Mouse (Mus musculus) CD4-positive, CD25-positive, alpha-beta regulatory T cell, adult 2 months (primary cell): ENCODE results near the gene Tspan5.

Experiments
- DNase-seq: peaks from one replicate; pipeline ENCODE4 v3.0.0-alpha.2; 2012; ENCODE audit warnings: low read depth, low spot score

The Tspan5 gene

DNA sequence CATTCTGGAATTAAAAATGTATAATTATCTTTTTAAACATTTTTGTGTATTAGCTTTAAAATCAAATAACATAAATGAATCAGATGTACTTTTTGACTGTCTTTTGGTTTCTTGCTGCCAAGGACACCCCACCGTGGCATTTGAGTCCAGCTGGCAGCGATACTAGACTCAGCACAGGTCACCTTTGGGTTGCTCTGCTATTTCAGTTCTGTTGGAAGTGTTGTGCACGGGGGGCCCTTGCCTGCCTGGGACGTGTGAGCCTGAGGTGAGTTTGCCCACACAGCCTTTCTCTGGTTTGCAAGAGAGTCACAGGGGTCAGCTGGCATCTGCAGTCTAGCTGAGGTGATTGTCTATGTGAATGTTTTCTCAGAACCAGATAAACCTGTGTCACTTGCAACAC is 65.8 kb downstream of the Tspan5 start:
- no peak for DNase-seq

DNA sequence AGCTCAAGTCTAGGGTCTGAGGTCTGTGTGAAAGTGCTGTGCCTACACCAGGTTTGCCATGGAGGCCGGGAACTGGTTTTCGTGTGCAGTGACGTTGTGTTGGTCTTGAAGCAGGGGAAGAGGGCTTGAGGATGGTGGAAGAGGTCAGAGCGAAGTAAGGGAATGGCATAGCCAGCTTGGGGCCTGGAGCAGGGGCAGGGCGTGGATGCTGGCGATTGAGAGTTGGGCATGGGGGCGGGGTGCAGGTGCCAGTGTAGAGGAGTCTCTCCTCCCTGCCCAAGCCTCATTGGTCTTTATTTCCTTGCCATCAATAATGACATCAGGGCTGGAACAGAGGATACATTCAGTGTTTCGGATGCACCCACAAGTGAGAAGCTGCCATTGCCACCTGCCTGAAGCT is 67.5 kb downstream of the Tspan5 start:
- no peak for DNase-seq

DNA sequence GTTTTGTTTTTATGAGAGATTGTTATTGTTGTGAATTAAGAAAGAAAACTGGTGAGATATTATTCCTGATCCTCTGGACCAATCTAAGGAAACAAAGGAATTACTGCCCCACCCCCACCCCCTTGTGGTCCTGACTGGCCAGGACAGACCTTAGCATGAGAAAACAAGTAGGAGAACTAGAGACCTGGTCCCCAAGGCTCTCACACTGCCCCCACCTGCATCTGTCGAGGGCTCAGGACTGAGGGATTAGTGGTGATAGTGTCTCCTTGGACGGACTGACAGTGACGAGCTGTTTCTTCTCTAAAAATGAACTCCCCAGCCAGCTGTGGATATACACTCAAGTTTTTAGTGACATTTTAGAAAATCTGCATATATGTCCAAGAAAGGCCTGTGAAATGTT is 70.6 kb downstream of the Tspan5 start:
- no peak for DNase-seq

DNA sequence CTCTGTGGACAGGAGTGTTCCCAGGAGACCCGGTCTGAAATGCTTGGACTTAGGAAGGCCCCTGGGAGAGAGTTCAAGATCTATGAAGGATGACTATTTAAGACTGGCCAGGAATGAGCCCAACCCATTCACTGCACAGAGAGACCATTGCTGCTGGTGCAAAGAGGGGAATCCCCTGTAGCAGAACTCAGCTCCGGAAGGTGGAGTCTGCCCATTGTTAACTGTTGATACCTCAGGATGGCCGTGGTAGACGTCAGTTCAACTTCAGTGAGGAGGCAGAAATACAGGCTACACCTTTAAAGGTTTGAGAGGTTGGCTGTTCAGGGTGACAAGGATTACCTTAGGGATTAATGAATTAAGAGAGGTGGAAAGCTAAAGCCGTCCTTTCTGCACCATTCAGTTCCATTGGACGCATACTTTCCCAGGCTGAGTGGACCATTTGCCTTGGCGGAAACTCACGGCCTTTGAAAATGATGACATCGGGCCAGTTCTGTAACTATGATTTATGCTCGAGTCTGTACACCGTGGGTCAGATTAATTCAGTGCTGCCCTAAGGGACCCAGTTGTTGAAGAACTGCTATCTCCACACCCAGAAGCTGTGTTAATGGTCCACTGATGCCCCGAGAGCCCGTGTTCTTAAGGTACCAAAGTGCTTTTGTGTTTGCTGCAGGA is 71.3 kb downstream of the Tspan5 start:
- DNase-seq = peak; percentile 34

DNA sequence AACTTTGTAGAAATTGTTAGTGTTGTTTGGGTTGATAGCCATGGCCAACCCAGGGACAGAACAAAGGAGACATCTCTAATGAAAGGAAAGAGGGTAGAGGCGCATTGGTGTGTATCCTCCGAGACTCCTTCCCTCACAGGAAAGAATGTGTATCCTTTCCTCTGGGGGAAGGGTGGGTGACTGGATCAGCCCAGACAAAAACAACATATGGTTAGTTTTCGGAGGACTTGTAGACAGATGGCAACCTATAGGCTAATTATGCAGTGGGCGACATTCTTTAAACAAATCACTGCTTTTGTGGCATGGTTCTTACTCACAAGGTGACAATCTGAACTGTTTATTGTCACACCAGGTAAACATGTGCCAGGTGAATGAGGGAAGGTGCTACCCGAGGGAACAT is 72.5 kb downstream of the Tspan5 start:
- no peak for DNase-seq

DNA sequence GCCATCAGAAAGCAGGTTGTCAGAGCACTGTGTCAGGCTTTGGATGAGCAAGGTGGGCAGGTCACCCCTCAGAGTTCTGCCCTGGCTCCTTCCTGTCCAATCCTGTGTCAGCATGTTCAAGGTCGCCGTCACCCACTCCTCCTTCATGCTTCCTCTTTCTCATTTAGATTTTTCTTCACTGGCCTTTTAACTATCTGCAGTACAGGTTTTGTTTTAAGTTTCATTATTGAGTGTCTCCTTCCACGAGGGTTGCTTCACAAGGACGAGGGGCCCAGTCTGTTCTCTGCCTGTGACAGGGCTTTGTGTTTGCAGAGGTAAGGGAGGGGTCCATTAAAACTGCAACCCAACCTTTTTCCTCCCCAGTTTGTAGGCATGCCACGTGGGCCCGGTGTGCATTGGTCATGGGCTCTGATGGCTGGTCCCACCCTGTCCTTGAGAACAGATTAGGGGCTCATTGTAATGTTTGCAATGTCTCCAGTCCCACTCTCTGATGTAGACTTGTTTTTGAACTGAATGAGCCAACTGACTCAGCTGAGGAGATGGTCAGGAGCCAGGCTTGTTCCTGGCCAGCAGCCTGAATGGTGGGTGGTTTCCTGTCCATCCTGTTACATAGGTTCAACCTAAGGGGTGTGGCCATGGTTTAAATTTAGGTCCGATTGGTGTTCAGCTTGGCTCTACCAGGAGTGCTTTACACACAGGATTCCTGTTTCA is 73.3 kb downstream of the Tspan5 start:
- no peak for DNase-seq

DNA sequence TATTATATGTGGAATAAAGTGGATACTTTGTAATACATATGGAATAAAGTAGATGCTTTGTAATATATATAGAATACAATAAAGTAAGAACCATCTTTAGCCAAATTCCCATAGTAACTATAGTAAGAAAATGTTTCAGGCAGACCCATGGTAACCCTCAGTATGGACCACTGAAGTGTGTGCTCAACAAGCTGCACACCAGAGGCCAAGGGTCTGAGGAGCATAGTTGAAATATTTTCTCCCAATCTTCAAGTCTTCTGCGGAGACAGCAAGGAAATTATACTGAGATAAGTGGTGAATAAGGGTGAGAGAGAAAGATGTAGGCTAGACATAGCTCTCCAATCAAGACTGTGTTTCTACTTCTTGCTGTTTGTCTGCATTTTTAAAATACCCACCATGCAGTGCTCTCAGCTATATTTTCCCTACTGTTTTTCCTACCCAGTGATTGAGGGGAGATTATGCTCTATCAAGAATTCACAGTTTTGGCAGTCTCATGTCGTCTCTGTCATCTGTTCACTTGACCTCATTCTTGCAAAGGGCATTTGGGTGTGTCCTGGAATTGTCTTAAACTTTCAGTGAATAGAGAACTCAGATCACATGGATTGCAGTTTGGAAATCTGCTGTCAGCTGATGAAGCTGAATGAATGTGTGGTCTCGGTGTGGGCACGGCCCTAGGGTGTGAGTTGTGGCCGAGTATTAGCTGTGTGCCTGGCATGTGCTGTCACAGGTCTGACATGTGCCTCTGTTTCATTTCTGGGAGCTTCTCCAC is 75.1 kb downstream of the Tspan5 start:
- DNase-seq = no peak

DNA sequence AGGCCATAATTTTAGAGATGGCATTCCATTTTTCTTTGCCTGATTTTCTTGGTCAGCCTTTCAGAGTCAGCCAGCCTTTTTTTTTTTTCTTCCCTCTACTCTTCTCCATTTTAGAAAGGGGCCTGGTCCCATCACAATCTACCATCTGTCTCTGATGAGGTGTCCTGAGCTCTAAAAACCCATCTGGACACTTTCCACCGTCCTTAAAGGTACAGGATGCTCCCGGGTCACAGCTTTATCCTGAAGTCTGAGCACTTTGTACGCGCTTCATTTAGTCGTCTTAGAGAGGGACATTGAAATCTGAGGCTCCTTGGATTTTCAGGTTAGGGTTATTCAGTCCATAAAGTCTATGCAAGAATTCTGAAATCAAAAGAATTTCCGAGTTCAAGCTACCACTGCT is 77.9 kb downstream of the Tspan5 start:
- no peak for DNase-seq

DNA sequence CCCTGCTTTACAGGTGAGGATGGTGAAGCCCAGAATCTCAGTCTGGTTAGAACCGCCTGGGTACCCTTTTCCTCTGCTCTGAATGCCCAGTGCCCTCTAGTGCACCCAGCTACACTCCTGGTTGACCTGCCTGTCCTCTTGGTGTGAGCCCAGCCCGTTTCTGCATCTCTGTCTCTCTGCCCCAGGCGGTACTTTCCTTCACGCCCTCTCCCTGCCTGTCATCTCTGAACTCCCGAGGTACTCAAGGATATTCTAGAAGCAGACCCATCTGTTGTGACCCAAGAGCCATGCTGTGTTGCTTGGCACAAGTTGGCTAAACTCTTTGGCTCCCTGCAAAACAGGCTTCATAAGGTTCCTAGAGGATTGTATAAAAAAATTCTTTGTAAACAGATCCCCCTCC is 78.3 kb downstream of the Tspan5 start:
- no peak for DNase-seq

DNA sequence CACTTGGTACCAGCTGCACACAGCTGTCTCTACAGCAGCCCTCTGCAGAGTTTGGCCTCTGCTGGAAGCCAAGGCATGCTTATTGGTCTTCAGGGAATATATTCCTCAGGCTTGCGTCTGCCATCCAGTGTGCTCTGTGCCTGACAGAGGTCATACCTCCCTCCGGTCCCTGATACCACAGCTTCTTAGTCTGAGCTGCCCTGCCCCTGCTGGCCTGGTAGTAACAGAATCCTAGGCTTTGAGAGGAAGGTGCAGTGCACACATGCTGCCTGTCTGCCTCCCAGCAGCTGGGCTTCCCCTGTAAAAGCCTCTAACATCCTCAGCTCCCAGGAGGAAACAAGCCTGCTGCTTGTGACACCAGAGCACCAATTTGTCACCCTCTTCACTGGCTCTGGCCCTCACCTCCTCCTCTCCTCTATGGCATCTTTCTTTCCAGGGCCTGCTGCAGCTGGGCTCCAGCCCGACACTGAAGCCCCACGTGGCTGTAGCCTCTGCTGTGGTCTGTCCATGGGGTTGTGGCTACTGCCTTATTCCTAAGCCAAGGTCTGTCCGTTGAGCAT is 80.0 kb downstream of the Tspan5 start:
- DNase-seq = no peak

DNA sequence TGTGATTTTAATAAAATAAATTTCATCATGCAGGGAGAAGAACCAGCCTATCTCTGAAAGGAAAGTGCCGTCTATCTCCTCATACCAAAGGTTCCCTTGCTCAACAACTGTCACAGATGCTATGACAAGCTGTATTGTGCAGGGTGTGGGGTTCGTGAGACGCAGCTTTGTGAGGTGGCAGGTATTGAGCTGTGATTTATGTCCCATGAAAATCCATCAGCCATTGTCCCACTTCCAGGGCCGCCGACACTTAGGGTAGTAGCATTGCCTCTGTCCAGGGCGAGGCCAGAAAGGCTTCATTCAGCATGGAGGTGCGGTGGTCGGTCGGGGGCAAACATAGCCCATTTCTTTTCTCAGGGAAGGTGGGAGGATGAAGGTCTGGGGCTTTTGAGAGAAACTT is 81.9 kb downstream of the Tspan5 start:
- DNase-seq = no peak

DNA sequence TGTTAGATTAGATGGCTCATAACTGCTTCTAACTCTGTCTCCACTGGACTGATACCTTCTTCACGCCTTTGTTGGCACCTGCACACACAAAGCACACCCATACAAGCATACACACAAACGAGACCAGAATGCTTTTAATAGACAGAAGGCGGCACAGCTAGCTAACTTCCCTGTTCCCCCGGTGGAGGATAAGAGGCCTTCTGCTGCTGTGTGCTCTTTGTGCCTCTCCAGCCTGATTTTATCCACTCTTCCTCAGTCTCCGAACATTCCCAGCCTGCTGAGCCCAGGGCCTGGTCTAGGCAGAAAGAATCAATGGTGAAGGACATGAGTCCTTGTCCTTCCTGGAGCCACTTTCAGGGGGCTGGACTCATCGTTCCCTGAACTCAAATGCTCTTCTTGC is 83.3 kb downstream of the Tspan5 start:
- DNase-seq = no peak

DNA sequence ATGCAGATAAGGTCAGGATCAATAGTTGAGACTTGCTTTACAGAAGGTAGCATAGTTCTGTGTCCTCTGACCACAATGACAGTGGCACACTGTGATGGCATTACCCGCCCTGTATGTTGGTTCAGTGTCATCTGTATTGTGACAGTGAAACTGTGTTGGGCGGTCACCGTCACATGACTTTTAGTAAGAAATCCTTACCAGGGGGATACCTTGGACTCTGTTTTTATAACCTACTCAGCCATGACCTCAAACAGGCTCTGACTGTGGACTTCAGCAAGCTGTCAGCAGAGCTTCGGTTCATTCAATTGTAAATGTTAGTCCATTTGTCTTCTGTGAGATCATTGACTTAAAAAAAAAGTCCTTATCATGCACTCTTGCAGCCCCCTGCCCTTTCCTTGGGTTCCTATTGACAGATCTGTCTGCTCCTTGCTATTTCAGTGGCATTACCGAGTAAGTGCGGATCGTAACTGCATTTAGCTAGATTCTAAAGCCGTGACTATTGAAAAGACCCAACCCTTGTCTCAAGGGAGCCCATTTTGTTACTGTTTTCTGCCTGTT is 84.3 kb downstream of the Tspan5 start:
- no peak for DNase-seq

DNA sequence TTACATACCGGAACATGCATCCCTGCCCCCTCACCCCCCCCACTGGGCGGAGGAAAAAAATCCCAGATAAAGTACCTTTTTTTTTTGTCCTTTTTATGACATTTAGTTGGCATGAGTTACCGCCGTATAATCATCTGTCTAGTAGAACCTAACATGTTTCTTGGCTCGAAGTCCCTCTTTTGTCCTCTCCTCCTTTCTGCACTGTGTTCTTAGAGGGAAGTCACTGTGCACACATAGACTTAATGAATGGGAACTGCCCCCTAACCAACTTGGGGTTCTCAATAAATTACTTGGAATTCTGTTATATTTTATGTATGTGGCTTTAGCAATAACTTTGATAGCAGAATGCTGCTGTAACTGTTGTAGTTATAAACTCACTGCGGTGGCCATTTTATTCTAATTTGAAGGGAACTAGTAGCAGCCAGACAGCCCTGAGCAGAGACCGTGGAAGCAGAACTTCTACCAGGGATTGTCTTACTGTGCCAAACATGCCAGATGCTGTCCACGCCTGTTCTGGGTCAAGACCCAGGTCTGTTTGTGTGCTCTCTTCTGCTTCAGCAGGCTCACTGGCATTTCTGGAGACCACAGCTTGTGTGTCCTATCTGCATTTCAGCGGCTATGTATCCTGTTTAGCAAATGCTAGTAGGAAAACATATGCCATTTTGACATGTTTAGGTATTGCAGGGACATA is 91.0 kb downstream of the Tspan5 start:
- DNase-seq = no peak

DNA sequence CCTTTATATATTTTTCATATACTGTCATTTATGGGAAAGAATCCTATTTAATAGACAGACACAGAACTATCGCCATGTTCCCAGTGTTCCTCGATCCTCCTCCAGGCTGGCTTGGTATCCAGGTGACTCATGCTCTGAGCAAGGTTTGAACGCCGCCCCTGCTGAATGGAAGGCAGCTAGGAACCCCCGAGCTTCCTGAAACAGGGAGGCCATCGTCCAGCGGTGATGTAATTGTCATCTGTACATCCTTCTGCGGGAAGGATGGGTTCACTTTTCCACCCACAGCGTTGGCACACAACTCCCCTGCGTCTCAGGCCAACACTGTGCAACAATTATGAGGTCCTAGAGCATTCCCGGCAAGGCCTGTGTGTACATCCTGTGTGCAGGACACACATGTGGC is 92.2 kb downstream of the Tspan5 start:
- no peak for DNase-seq

DNA sequence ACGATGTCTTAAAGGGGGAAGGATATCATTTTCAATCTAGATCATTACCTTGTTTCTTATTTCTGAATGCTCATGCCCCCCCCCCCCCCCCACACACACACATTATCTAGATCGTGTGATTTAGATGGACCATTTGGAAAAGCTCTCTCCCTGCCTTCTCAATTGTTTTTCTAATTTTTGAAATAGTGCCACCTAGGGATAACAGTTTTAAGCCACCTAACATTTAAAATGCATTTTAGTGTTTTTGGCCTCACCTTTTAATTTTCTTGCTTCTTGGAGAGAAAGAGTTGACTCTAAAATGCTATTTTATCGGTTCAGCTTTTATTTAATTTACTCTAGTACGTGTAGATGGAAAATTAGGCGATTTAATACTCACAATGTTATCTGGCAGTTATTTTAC is 94.9 kb downstream of the Tspan5 start:
- no peak for DNase-seq

DNA sequence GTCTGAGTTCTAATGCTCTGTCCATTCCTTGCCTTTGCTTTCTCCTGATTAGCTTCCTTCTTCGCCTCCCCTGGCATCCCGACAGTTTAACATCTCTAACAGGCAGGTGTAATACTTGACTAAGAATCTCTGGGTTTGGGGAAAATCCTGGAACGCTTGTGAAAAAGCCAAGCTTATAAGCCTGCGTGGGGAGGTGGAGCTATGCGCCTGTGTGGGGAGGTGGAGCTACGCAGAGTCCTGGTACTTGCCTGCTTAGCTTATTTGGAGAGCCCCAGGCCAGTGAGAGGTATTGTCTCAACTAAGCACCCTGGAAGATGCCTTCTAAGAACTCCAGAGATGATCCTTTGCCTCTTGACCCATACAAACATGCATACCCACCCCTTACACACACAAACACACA is 95.7 kb downstream of the Tspan5 start:
- DNase-seq = no peak

DNA sequence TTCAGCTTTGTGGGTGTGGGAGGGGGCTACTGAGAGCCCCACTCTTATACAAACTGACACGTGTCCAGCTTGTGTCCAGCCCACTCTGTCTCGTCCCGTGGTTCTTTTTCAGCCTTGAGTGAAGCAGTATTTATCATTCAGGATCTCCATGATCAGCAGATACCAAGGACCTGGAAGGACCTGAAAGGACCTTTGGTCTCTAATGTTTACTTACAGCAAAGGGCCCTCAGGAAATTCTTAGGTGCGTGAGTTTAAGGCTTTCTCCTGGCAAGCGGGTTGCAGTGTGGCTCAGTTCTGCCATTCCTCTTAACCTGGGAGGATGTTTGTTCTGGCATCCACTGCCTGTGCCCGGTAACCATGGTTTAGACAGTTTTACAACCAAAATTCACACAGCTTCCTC is 97.7 kb downstream of the Tspan5 start:
- DNase-seq = no peak

DNA sequence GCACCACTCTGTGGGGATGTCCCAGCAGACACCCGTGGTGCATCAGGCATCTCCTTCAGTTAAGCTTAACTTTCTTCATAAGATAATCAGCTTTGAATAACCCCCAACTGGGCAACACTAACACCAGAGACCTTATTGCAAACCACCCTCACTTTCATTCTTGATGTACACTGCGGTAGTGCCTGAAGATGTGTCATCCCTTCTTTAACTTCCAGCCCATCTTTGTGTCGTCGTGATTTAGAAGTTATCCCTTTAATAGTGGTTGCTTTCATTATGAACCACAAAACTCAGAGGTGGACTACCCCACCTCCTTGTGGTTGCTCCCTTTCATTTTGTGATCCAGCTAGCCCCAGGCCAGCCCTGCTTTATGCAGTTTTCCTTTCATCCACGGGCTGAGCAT is 99.3 kb downstream of the Tspan5 start:
- DNase-seq = peak; percentile 10

DNA sequence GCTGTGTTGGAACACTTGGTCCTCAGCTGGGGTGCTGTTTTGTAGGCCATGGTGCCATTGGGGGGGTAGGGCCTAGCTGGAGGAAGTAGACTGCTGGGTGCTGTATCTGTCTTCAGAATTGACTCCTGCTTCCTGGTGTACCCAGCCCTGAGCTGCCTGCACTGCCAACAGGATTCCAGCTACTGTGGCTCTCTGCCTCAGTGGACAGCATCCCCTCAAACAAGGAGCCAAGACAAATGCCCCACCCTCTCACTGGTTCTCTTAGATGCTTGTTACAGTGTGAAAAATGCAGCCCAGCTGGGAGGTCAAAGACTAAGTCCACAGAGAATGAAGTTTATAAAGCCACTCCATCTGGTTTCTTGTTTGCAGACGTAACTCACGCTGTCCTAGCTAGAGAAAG is 101.2 kb downstream of the Tspan5 start:
- DNase-seq = no peak

DNA sequence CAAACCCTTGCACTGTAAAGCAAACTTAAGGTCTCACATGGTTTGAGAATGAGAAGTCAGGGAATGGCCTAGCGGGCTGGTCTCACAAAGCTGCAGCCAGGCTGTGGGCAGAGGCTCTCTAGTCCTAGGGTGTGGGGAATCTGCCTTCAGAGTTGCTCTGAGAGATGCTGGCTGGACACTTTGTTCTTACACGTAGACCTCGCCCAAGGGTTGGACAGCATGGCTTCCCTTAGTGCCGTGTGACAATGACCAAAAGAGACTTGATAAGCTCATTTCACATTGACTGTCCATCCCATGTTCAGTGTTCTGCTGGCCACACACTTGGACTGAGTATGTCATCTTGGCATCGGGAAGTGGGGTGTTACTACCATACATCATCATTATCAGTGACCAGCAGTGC is 101.6 kb downstream of the Tspan5 start:
- no peak for DNase-seq

DNA sequence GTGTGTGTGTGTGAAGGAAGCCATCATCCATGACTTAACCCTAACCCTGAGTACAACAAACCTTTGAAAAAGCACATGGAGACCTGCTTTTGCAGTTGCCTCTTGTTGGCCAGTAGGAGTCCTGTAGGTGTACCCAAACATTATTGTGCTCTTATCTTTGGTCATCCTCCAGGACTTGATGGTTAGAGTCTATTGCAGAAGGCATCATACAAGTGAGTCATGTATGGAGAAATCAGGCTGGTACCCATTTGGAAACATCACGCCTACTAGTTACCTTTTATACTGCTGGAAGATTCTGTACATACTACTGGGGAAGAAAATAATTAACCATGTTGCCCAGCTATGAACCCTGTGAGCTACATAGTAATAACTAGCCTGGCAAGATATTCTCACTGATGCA is 103.8 kb downstream of the Tspan5 start:
- no peak for DNase-seq
